Mouse (Mus musculus): Measurements from ENCODE around the gene Tcea3. TPM values are rescaled to one million over a fixed set of nuclear protein-coding genes. Genes with fewer than 3 reads are reported as not detected.

The Tcea3 gene
- polyA plus RNA-seq, 1 experiment from 2014 or later: 37.6 TPM

GRCm38 (mm10) chr4:136311042-136311999 is 63.8 kb downstream of the Tcea3 start:
- H3K9ac ChIP-seq (replicated peaks): peak overlapping the region; percentile 100
- peaks cover 2% of the 10 kb centered on the region for H3K36me3 ChIP-seq (replicated peaks; ENCODE audit: insufficient read depth, low read length)
- peak overlapping the region; percentile 99 for H3K27ac ChIP-seq (ENCODE audit: low read depth)
- peak; percentile 69 for ATAC-seq
- peak overlapping the region; percentile 100 for H3K4me3 ChIP-seq (ENCODE audit: low read depth, low read length)
- TF ChIP-seq CTCF (IDR thresholded peaks at IDR 0.05; ENCODE audit: low read depth) (no peak), EP300 (IDR thresholded peaks at IDR 0.05; ENCODE audit: low read depth) (peak; percentile 21; the same call in 1 of the 2 replicates)
- no peaks in the 10 kb centered on the region for H3K27me3 ChIP-seq (ENCODE audit: insufficient read depth, low read length)
- 2% methylated on average over 64 of the region's 81 CpGs for WGBS (ENCODE audit: insufficient replicate concordance)
- H3K4me2 ChIP-seq (ENCODE audit: low read depth, low read length): peak overlapping the region; percentile 99
- peaks cover 19% of the 10 kb centered on the region for H3K4me1 ChIP-seq (ENCODE audit: insufficient read depth)
- peak; percentile 89 for DNase-seq
- H3K9me3 ChIP-seq (ENCODE audit: low read length): no peaks in the 10 kb centered on the region

- Histone ChIP-seq H3K27me3 (ENCODE audit: insufficient read depth, low read length) (no peaks in the 10 kb centered on the region), H3K27ac (ENCODE audit: low read depth) (peak overlapping the region; percentile 20; the same call in 1 of the 2 replicates), H3K4me1 (ENCODE audit: insufficient read depth) (peaks cover 19% of the 10 kb centered on the region), H3K9me3 (ENCODE audit: low read length) (no peaks in the 10 kb centered on the region), H3K36me3 (replicated peaks; ENCODE audit: insufficient read depth, low read length) (peaks cover 11% of the 10 kb centered on the region), H3K9ac (replicated peaks) (peak overlapping the region; percentile 100), H3K4me3 (ENCODE audit: low read depth, low read length) (peak overlapping the region; percentile 100), H3K4me2 (ENCODE audit: low read depth, low read length) (peak overlapping the region; percentile 99)
- no peak for ATAC-seq
- WGBS (ENCODE audit: insufficient replicate concordance): 23% methylated on average over 4 of the region's 4 CpGs
- DNase-seq: no peak
- TF ChIP-seq CTCF (IDR thresholded peaks at IDR 0.05; ENCODE audit: low read depth) (no peak), EP300 (IDR thresholded peaks at IDR 0.05; ENCODE audit: low read depth) (no peak)
Measured at GRCm38 (mm10) chr4:136312616-136313015, 65.1 kb downstream of the Tcea3 start.

GRCm38 (mm10) chr4:136317667-136318066 is 70.1 kb downstream of the Tcea3 start:
- Histone ChIP-seq H3K4me3 (ENCODE audit: low read depth, low read length) (no peak overlapping the region), H3K27ac (ENCODE audit: low read depth) (no peak overlapping the region), H3K36me3 (replicated peaks; ENCODE audit: insufficient read depth, low read length) (peaks cover 56% of the 10 kb centered on the region), H3K4me2 (ENCODE audit: low read depth, low read length) (no peak overlapping the region), H3K27me3 (ENCODE audit: insufficient read depth, low read length) (no peaks in the 10 kb centered on the region), H3K4me1 (ENCODE audit: insufficient read depth) (peaks cover 5% of the 10 kb centered on the region), H3K9ac (replicated peaks) (no peak overlapping the region), H3K9me3 (ENCODE audit: low read length) (no peaks in the 10 kb centered on the region)
- TF ChIP-seq CTCF (IDR thresholded peaks at IDR 0.05; ENCODE audit: low read depth) (no peak), EP300 (IDR thresholded peaks at IDR 0.05; ENCODE audit: low read depth) (no peak)
- WGBS (ENCODE audit: insufficient replicate concordance): 97% methylated on average over 4 of the region's 4 CpGs
- no peak for ATAC-seq
- no peak for DNase-seq

- no peak overlapping the region for H3K27ac ChIP-seq (ENCODE audit: low read depth)
- no peaks in the 10 kb centered on the region for H3K27me3 ChIP-seq (ENCODE audit: insufficient read depth, low read length)
- no peaks in the 10 kb centered on the region for H3K9me3 ChIP-seq (ENCODE audit: low read length)
- peaks cover 74% of the 10 kb centered on the region for H3K36me3 ChIP-seq (replicated peaks; ENCODE audit: insufficient read depth, low read length)
- 72% methylated on average over 4 of the region's 4 CpGs for WGBS (ENCODE audit: insufficient replicate concordance)
- no peak for TF ChIP-seq EP300 (IDR thresholded peaks at IDR 0.05; ENCODE audit: low read depth)
- TF ChIP-seq CTCF (IDR thresholded peaks at IDR 0.05; ENCODE audit: low read depth): no peak
- DNase-seq (no peak), ATAC-seq (no peak)
- no peak overlapping the region for H3K9ac ChIP-seq (replicated peaks)
- H3K4me1 ChIP-seq (ENCODE audit: insufficient read depth): no peaks in the 10 kb centered on the region
- H3K4me3 ChIP-seq (ENCODE audit: low read depth, low read length): no peak overlapping the region
- no peak overlapping the region for H3K4me2 ChIP-seq (ENCODE audit: low read depth, low read length)
Measured at GRCm38 (mm10) chr4:136320016-136320415, 72.5 kb downstream of the Tcea3 start.

- no peak overlapping the region for H3K9ac ChIP-seq (replicated peaks)
- no peaks in the 10 kb centered on the region for H3K4me1 ChIP-seq (ENCODE audit: insufficient read depth)
- no peaks in the 10 kb centered on the region for H3K27me3 ChIP-seq (ENCODE audit: insufficient read depth, low read length)
- WGBS (ENCODE audit: insufficient replicate concordance): 86% methylated on average over 2 of the region's 2 CpGs
- no peak overlapping the region for H3K27ac ChIP-seq (ENCODE audit: low read depth)
- H3K4me2 ChIP-seq (ENCODE audit: low read depth, low read length): no peak overlapping the region
- TF ChIP-seq EP300 (IDR thresholded peaks at IDR 0.05; ENCODE audit: low read depth) (no peak), CTCF (IDR thresholded peaks at IDR 0.05; ENCODE audit: low read depth) (peak; percentile 44)
- H3K4me3 ChIP-seq (ENCODE audit: low read depth, low read length): no peak overlapping the region
- DNase-seq (no peak), ATAC-seq (no peak)
- H3K36me3 ChIP-seq (replicated peaks; ENCODE audit: insufficient read depth, low read length): peaks cover 70% of the 10 kb centered on the region
- H3K9me3 ChIP-seq (ENCODE audit: low read length): no peaks in the 10 kb centered on the region
Measured at GRCm38 (mm10) chr4:136324226-136324625, 76.7 kb downstream of the Tcea3 start.

Other genes starting within 250 kb of the Tcea3 start
- gene Eloa, start 226.0 kb upstream of the Tcea3 start, polyA plus RNA-seq (2015; fragmentation: Nextera tagmentation; extraction: Ambion mirVana): 15.9 and 16.7 TPM in 2 replicates
- 251 and 260 TPM in 2 replicates for gene Rpl11, start 194.3 kb upstream of the Tcea3 start, polyA plus RNA-seq (2015; fragmentation: Nextera tagmentation; extraction: Ambion mirVana)
- gene Id3, start 104.2 kb upstream of the Tcea3 start, polyA plus RNA-seq (2015; fragmentation: Nextera tagmentation; extraction: Ambion mirVana): 77.3 and 79.1 TPM in 2 replicates
- 48.6 and 50.2 TPM in 2 replicates for gene E2f2, start 75.3 kb upstream of the Tcea3 start, polyA plus RNA-seq (2015; fragmentation: Nextera tagmentation; extraction: Ambion mirVana)
- 4.5 and 4.8 TPM in 2 replicates for gene Asap3, start 41.4 kb upstream of the Tcea3 start, polyA plus RNA-seq (2015; fragmentation: Nextera tagmentation; extraction: Ambion mirVana)
- 1.6 and 1.9 TPM in 2 replicates for gene Zfp46, start 37.0 kb downstream of the Tcea3 start, polyA plus RNA-seq (2015; fragmentation: Nextera tagmentation; extraction: Ambion mirVana)
- 36.6 and 39.1 TPM in 2 replicates for gene Hnrnpr, start 63.2 kb downstream of the Tcea3 start, polyA plus RNA-seq (2015; fragmentation: Nextera tagmentation; extraction: Ambion mirVana)
- gene Htr1d, start 175.8 kb downstream of the Tcea3 start, polyA plus RNA-seq (2015; fragmentation: Nextera tagmentation; extraction: Ambion mirVana): not detected in 2 replicates
- gene 6030445D17Rik, start 214.5 kb downstream of the Tcea3 start, polyA plus RNA-seq (2015; fragmentation: Nextera tagmentation; extraction: Ambion mirVana): 0.12 TPM in 1 of 2 replicates, not detected in the other
- 18.1 and 20.8 TPM in 2 replicates for gene Luzp1, start 222.0 kb downstream of the Tcea3 start, polyA plus RNA-seq (2015; fragmentation: Nextera tagmentation; extraction: Ambion mirVana)

Data from liver, postnatal 0 days (tissue).